Mouse (Mus musculus): ENCODE measurements around the gene 1110017D15Rik. TPM values are rescaled to one million over a fixed set of nuclear protein-coding genes. Genes with fewer than 3 reads are reported as not detected.

Gene 1110017D15Rik
- total RNA-seq, 1 experiment = not detected

GRCm38 (mm10) chr4:41478751-41479455, 38.2 kb downstream of the 1110017D15Rik start:
- H3K36me3 ChIP-seq (ENCODE audit: control insufficient read depth, insufficient read depth, low read length, poor library complexity, severe bottlenecking) = peaks cover 3% of the 10 kb centered on the region; the same call in 1 of the 2 replicates
- H3K27ac ChIP-seq (ENCODE audit: insufficient read depth, low read depth, low read length, poor library complexity, severe bottlenecking) = no peak overlapping the region
- no peak for TF ChIP-seq ZC3H11A (IDR thresholded peaks at IDR 0.05; ENCODE audit: borderline replicate concordance, low read depth, low read length)
- TF ChIP-seq MAFK (IDR thresholded peaks at IDR 0.05; ENCODE audit: insufficient read depth, low read depth, low read length) = no peak
- TF ChIP-seq CHD2 (IDR thresholded peaks at IDR 0.05; ENCODE audit: low read depth, low read length) = no peak
- TF ChIP-seq HCFC1 (IDR thresholded peaks at IDR 0.05; ENCODE audit: borderline replicate concordance, insufficient read depth, low read length) = no peak
- no peak for TF ChIP-seq ZNF384 (IDR thresholded peaks at IDR 0.05; ENCODE audit: low read depth, low read length)
- in situ Hi-C loops (cut with MboI; ENCODE audit: low sequenced_read_pairs in 2 of 2, unreplicated experiment in 2 of 2) = no loop called here
- H3K9me3 ChIP-seq (ENCODE audit: control insufficient read depth, insufficient read depth, low read depth, low read length) = no peaks in the 10 kb centered on the region
- H3K4me3 ChIP-seq (ENCODE audit: insufficient read depth in 1 of 2, low read depth in 1 of 2, low read length in 2 of 2, poor library complexity in 1 of 2, severe bottlenecking in 1 of 2) = no peak overlapping the region
- DNase-seq (ENCODE audit: low read depth, low spot score) = no peak
- H3K9ac ChIP-seq (ENCODE audit: insufficient read depth, low read depth, low read length, poor library complexity, severe bottlenecking) = no peak overlapping the region
- no peaks in the 10 kb centered on the region for H3K4me1 ChIP-seq (ENCODE audit: control insufficient read depth in 2 of 2, insufficient read depth in 2 of 2, low read length in 2 of 2, poor library complexity in 1 of 2)

GRCm38 (mm10) chr4:41477648-41478160, 39.4 kb downstream of the 1110017D15Rik start:
- Histone ChIP-seq H3K36me3 (ENCODE audit: control insufficient read depth, insufficient read depth, low read length, poor library complexity, severe bottlenecking) (peaks cover 3% of the 10 kb centered on the region; the same call in 1 of the 2 replicates), H3K4me3 (ENCODE audit: insufficient read depth in 1 of 2, low read depth in 1 of 2, low read length in 2 of 2, poor library complexity in 1 of 2, severe bottlenecking in 1 of 2) (no peak overlapping the region), H3K9ac (ENCODE audit: insufficient read depth, low read depth, low read length, poor library complexity, severe bottlenecking) (no peak overlapping the region), H3K9me3 (ENCODE audit: control insufficient read depth, insufficient read depth, low read depth, low read length) (no peaks in the 10 kb centered on the region), H3K4me1 (ENCODE audit: control insufficient read depth in 2 of 2, insufficient read depth in 2 of 2, low read length in 2 of 2, poor library complexity in 1 of 2) (no peaks in the 10 kb centered on the region), H3K27ac (ENCODE audit: insufficient read depth, low read depth, low read length, poor library complexity, severe bottlenecking) (no peak overlapping the region)
- DNase-seq (ENCODE audit: low read depth, low spot score) = no peak
- in situ Hi-C loops (cut with MboI; ENCODE audit: low sequenced_read_pairs in 2 of 2, unreplicated experiment in 2 of 2) = no loop called here
- no peak for TF ChIP-seq ZC3H11A (IDR thresholded peaks at IDR 0.05; ENCODE audit: borderline replicate concordance, low read depth, low read length)
- no peak for TF ChIP-seq HCFC1 (IDR thresholded peaks at IDR 0.05; ENCODE audit: borderline replicate concordance, insufficient read depth, low read length)
- TF ChIP-seq MAFK (IDR thresholded peaks at IDR 0.05; ENCODE audit: insufficient read depth, low read depth, low read length) = no peak
- no peak for TF ChIP-seq ZNF384 (IDR thresholded peaks at IDR 0.05; ENCODE audit: low read depth, low read length)
- TF ChIP-seq CHD2 (IDR thresholded peaks at IDR 0.05; ENCODE audit: low read depth, low read length) = no peak

GRCm38 (mm10) chr4:41471384-41471689, 45.8 kb downstream of the 1110017D15Rik start:
- Histone ChIP-seq H3K9me3 (ENCODE audit: control insufficient read depth, insufficient read depth, low read depth, low read length) (no peaks in the 10 kb centered on the region), H3K4me1 (ENCODE audit: control insufficient read depth in 2 of 2, insufficient read depth in 2 of 2, low read length in 2 of 2, poor library complexity in 1 of 2) (0 out of 4 replicates have a peak, but pooled peaks cover 0 to 2% of the 10 kb centered on the region in 2 experiments), H3K36me3 (ENCODE audit: control insufficient read depth, insufficient read depth, low read length, poor library complexity, severe bottlenecking) (no peaks in the 10 kb centered on the region), H3K4me3 (ENCODE audit: insufficient read depth in 1 of 2, low read depth in 1 of 2, low read length in 2 of 2, poor library complexity in 1 of 2, severe bottlenecking in 1 of 2) (no peak overlapping the region), H3K27ac (ENCODE audit: insufficient read depth, low read depth, low read length, poor library complexity, severe bottlenecking) (no peak overlapping the region), H3K9ac (ENCODE audit: insufficient read depth, low read depth, low read length, poor library complexity, severe bottlenecking) (no peak overlapping the region)
- TF ChIP-seq ZC3H11A (IDR thresholded peaks at IDR 0.05; ENCODE audit: borderline replicate concordance, low read depth, low read length) (no peak), MAFK (IDR thresholded peaks at IDR 0.05; ENCODE audit: insufficient read depth, low read depth, low read length) (no peak), ZNF384 (IDR thresholded peaks at IDR 0.05; ENCODE audit: low read depth, low read length) (no peak), HCFC1 (IDR thresholded peaks at IDR 0.05; ENCODE audit: borderline replicate concordance, insufficient read depth, low read length) (no peak), CHD2 (IDR thresholded peaks at IDR 0.05; ENCODE audit: low read depth, low read length) (no peak)
- in situ Hi-C loops (cut with MboI; ENCODE audit: low sequenced_read_pairs in 2 of 2, unreplicated experiment in 2 of 2) = no loop called here
- DNase-seq (ENCODE audit: low read depth, low spot score) = no peak

GRCm38 (mm10) chr4:41470684-41471383, 46.3 kb downstream of the 1110017D15Rik start:
- TF ChIP-seq MAFK (IDR thresholded peaks at IDR 0.05; ENCODE audit: insufficient read depth, low read depth, low read length) (no peak), CHD2 (IDR thresholded peaks at IDR 0.05; ENCODE audit: low read depth, low read length) (no peak), ZC3H11A (IDR thresholded peaks at IDR 0.05; ENCODE audit: borderline replicate concordance, low read depth, low read length) (no peak), ZNF384 (IDR thresholded peaks at IDR 0.05; ENCODE audit: low read depth, low read length) (no peak), HCFC1 (IDR thresholded peaks at IDR 0.05; ENCODE audit: borderline replicate concordance, insufficient read depth, low read length) (peak; percentile 9; the same call in 1 of the 2 replicates)
- no peak overlapping the region for H3K27ac ChIP-seq (ENCODE audit: insufficient read depth, low read depth, low read length, poor library complexity, severe bottlenecking)
- H3K9me3 ChIP-seq (ENCODE audit: control insufficient read depth, insufficient read depth, low read depth, low read length) = no peaks in the 10 kb centered on the region
- no peaks in the 10 kb centered on the region for H3K36me3 ChIP-seq (ENCODE audit: control insufficient read depth, insufficient read depth, low read length, poor library complexity, severe bottlenecking)
- no peak for DNase-seq (ENCODE audit: low read depth, low spot score)
- H3K4me1 ChIP-seq (ENCODE audit: control insufficient read depth in 2 of 2, insufficient read depth in 2 of 2, low read length in 2 of 2, poor library complexity in 1 of 2) = 0 out of 4 replicates have a peak, but pooled peaks cover 2% of the 10 kb centered on the region in 2 experiments
- no peak overlapping the region for H3K4me3 ChIP-seq (ENCODE audit: insufficient read depth in 1 of 2, low read depth in 1 of 2, low read length in 2 of 2, poor library complexity in 1 of 2, severe bottlenecking in 1 of 2)
- H3K9ac ChIP-seq (ENCODE audit: insufficient read depth, low read depth, low read length, poor library complexity, severe bottlenecking) = no peak overlapping the region
- in situ Hi-C loops (cut with MboI; ENCODE audit: low sequenced_read_pairs in 2 of 2, unreplicated experiment in 2 of 2) = no loop called here
